Mouse (Mus musculus) midbrain, postnatal 0 days (tissue): ENCODE data around the gene Trex2. TPM values are rescaled to one million over a fixed set of nuclear protein-coding genes. Genes with fewer than 3 reads are reported as not detected.
A peak's percentile ranks its signal among the peaks of the same experiment; 100 is the strongest.

Experiments used
- ATAC-seq: fragments of 200-750 bp; cut with Nextera tagmentation; 2 replicates; pipeline ENCODE4 v1.8.0; 2017; ENCODE audit warnings: moderate number of reproducible peaks, mild to moderate bottlenecking, moderate TSS enrichment, moderate library complexity; ENCODE audit not compliant: low FRiP score
- DNase-seq: peaks from one replicate; pipeline ENCODE4 v3.0.0-alpha.2; 2015; ENCODE audit warnings: low spot score
- H3K27ac ChIP-seq: fragments of 300-500 bp; sonication (generic); 2 replicates; pipeline ENCODE4 v1.5.1; 2014; ENCODE audit warnings: low read depth, mild to moderate bottlenecking, low read length, mixed read lengths
- H3K27me3 ChIP-seq: fragments of 300-500 bp; sonication (generic); 2 replicates; pipeline ENCODE4 v1.6.1; 2014; ENCODE audit warnings: low read length, control low read depth, mixed read lengths; ENCODE audit not compliant: insufficient read depth
- H3K36me3 ChIP-seq: fragments of 300-500 bp; sonication (generic); 2 replicates; pipeline ENCODE4 v1.6.1; 2014; ENCODE audit warnings: low read length, control low read depth, mixed read lengths; ENCODE audit not compliant: insufficient read depth
- H3K4me1 ChIP-seq: fragments of 300-500 bp; sonication (generic); 2 replicates; pipeline ENCODE4 v1.6.1; 2014; ENCODE audit warnings: mild to moderate bottlenecking, control low read depth, antibody characterized with exemption, low read length, mixed read lengths; ENCODE audit not compliant: insufficient read depth
- H3K4me2 ChIP-seq: fragments of 300-500 bp; sonication (generic); 2 replicates; pipeline ENCODE4 v1.6.1; 2014; ENCODE audit warnings: low read depth, mild to moderate bottlenecking, low read length, mixed read lengths; ENCODE audit not compliant: poor library complexity, severe bottlenecking
- H3K4me3 ChIP-seq: fragments of 300-500 bp; sonication (generic); 2 replicates; pipeline ENCODE4 v1.5.1; 2014; ENCODE audit warnings: low read depth, mild to moderate bottlenecking, low read length, moderate library complexity
- H3K9ac ChIP-seq: fragments of 300-500 bp; sonication (generic); replicated peaks from 2 replicates; pipeline ENCODE4 v1.6.1; 2014; ENCODE audit warnings: mild to moderate bottlenecking, low read length, moderate library complexity, mixed read lengths; ENCODE audit not compliant: poor library complexity, severe bottlenecking
- H3K9me3 ChIP-seq: fragments of 300-500 bp; sonication (generic); 2 replicates; pipeline ENCODE4 v1.6.1; 2016; ENCODE audit warnings: low read length, control low read depth
- CTCF ChIP-seq: IDR thresholded peaks from 2 replicates; pipeline ENCODE4 v1.5.1; 2016; ENCODE audit warnings: antibody characterized with exemption, mild to moderate bottlenecking
- WGBS: fragments of 180-500 bp; shearing (Covaris S2); extraction: QIAGEN DNeasy Blood & Tissue Kit; methylation state at CpG from one replicate; pipeline ENCODE4 v1.1.7; 2014; 5-methylcytosine and 5-hydroxymethylcytosine counted together
- polyA plus RNA-seq: library from polyadenylated mRNA; unstranded; fragments of >200 nt; fragmentation: Nextera tagmentation; extraction: Ambion mirVana; gene quantifications from 2 replicates; pipeline ENCODE4 v1.2.1, GENCODE M21; 2015
- total RNA-seq: library from RNA; depleted of rRNA; stranded (reverse); fragments of >200 nt; gene quantifications from 2 replicates; pipeline ENCODE4 v1.2.3, GENCODE M21; 2014

Trex2 gene
- total and polyA plus RNA-seq, 2 experiments from 2014 or later: 1.3 TPM; not detected in 1

DNA sequence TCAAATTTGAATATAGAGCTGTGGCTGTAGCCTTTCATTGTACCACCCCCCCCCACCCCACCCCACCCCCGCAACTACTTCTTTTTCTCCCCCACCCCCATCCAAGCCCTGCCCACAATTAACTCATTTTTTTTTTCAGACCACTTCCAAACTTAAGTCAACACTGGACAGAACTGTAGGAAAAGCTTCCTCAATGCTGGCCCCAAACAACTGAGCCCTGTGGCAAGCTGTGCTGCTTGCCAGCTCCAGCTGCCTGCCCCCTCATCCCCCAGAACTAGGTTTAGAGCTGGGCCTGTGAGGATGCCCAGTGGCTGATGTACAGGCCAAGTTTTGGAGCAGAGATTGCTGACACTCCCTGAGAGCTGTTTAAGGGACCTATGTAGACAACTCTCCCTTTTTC, 33.6 kb upstream of the Trex2 start:
- ATAC-seq (no peak), DNase-seq (no peak)
- H3K27me3 ChIP-seq: no peaks in the 10 kb centered on the region
- H3K9me3 ChIP-seq: no peaks in the 10 kb centered on the region
- H3K36me3 ChIP-seq: no peaks in the 10 kb centered on the region
- no peak for TF ChIP-seq CTCF
- H3K4me2 ChIP-seq: no peak overlapping the region
- no peaks in the 10 kb centered on the region for H3K4me1 ChIP-seq
- H3K4me3 ChIP-seq: no peak overlapping the region
- H3K27ac ChIP-seq: no peak overlapping the region
- no peak overlapping the region for H3K9ac ChIP-seq
- WGBS: 38% methylated on average over 1 of the region's 1 CpGs

DNA sequence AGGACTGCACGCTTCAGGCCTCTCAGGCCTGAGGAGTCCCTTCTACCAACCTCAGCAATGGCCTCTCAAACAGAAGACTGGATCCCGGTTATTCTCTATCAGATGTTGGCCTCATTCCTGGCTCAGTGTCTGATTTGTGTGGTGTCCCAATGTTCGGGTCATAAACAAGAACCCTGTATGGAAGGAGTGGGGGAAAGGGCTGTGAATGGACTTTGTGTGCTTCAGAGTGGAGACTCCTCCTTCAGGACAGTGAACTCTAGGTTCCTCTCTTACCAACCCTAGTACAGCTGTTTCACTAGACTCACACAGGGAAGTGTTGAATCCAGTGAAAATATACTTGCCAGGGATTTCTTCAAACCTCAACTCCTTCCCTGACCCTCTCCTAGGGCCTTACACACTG, 33.2 kb upstream of the Trex2 start:
- Histone ChIP-seq H3K4me3 (no peak overlapping the region), H3K4me2 (no peak overlapping the region), H3K27ac (no peak overlapping the region), H3K9me3 (no peaks in the 10 kb centered on the region), H3K27me3 (no peaks in the 10 kb centered on the region), H3K4me1 (no peaks in the 10 kb centered on the region), H3K36me3 (no peaks in the 10 kb centered on the region), H3K9ac (no peak overlapping the region)
- TF ChIP-seq CTCF: no peak
- no peak for ATAC-seq
- DNase-seq: no peak
- whole genome bisulfite sequencing: 79% methylated on average over 3 of the region's 3 CpGs

DNA sequence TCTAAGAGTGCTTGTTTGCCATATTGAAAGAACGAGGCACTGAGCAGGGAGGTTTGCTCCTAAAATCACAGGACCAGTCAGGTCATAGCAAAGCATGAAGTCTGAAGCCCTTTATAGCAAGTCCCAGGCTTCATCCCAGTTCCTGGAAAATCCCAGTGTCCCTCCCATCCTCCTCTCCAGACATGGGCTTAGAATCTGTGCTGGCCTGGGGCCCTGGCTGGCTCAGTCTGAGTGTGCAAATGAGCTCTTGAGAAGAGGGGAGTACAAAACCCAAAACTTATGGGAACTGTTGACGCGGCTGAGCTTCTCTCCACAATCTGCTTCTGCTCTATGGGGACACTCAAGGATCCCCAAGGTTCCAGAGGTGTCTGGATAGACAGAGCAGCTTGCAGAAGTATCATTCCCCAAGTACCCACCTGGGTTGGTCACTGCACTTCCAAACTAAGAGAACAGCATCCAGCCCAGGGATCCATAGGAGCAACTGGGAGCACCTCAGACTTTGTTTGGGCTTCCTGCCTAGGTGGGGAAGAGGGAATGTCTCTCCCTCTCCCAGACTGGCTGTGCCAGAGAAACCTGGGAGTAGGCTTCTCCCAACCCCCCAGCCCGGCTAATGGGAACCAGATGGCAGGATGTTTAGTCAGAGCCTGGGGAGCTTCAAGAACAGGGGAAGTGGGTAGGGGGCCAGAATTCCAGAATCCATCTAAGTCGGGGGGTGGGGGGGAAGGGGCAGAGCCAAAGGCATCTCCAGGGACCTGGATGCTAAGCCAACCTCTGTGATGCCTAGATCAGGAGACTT, 32.5 kb upstream of the Trex2 start:
- H3K27ac ChIP-seq: no peak overlapping the region
- H3K4me1 ChIP-seq: no peaks in the 10 kb centered on the region
- H3K9me3 ChIP-seq: no peaks in the 10 kb centered on the region
- WGBS: 58% methylated on average over 5 of the region's 5 CpGs
- H3K9ac ChIP-seq: no peak overlapping the region
- ATAC-seq: no peak
- TF ChIP-seq CTCF: no peak
- H3K4me3 ChIP-seq: no peak overlapping the region
- no peak for DNase-seq
- H3K4me2 ChIP-seq: no peak overlapping the region
- H3K36me3 ChIP-seq: no peaks in the 10 kb centered on the region
- no peaks in the 10 kb centered on the region for H3K27me3 ChIP-seq

- H3K27ac ChIP-seq: no peak overlapping the region
- H3K4me3 ChIP-seq: no peak overlapping the region
- peak; percentile 41 for DNase-seq
- H3K9me3 ChIP-seq: no peaks in the 10 kb centered on the region
- 61% methylated on average over 9 of the region's 9 CpGs for WGBS
- no peak; the same call in 1 of the 2 replicates for ATAC-seq
- H3K4me1 ChIP-seq: no peaks in the 10 kb centered on the region
- no peak overlapping the region for H3K4me2 ChIP-seq
- no peaks in the 10 kb centered on the region for H3K36me3 ChIP-seq
- no peaks in the 10 kb centered on the region for H3K27me3 ChIP-seq
- no peak overlapping the region for H3K9ac ChIP-seq
- no peak for TF ChIP-seq CTCF
These were observed 30.5 kb upstream of the Trex2 start for GRCm38 (mm10) chrX:73465483-73466186.

DNA sequence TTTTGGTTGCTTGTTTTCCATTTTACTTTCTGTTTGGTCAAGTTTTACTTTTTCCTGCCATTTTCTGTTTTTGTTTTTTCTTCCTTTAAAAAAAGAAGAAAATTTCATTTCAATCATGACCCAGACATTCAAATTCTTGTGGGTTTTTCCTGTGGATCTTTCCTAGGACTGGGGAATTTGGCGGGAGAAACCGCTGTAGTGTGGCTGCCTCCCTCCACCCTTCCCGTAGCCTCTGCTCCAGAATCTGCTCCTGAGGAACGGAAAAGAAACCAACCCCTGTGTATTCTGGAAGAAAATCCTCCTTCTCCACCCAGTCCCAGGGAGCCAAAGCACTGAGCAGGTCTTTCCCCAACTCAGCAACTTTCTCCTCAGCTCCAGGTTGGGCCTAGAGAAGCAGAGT, 25.6 kb upstream of the Trex2 start:
- no peak for ATAC-seq
- DNase-seq: no peak
- no peak for TF ChIP-seq CTCF
- H3K4me3 ChIP-seq: no peak overlapping the region
- H3K9ac ChIP-seq: no peak overlapping the region
- H3K4me2 ChIP-seq: no peak overlapping the region
- no peaks in the 10 kb centered on the region for H3K36me3 ChIP-seq
- 79% methylated on average over 4 of the region's 4 CpGs for WGBS
- no peak overlapping the region for H3K27ac ChIP-seq
- no peaks in the 10 kb centered on the region for H3K27me3 ChIP-seq
- no peaks in the 10 kb centered on the region for H3K4me1 ChIP-seq
- no peaks in the 10 kb centered on the region for H3K9me3 ChIP-seq

DNA sequence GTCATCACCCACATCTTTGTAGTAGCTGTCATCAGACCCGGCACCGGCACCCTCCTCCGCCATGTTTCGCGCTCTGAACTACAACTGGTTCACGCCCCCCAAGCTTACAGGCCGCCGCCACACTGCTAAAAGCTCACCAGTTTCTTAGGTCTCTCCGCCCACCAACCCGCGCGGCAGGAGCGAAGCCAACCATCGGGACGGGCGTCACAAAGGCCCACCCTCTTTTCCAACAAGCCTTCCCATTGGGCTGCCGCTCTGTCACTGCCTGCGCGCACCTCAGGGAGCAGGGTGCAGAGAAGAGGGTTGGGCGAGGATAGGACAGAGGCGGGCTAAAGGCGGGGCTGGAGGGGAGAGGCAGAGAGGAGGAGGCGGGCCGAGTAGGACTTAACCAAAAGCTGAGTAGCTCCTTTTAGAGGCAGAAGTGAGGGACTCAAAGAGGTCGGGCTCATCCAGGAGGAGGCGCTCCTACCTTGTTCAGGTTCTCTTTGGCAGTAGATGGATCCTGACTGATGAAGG, 23.8 kb upstream of the Trex2 start, which contains the start of gene Haus7:
TSS of gene Haus7 (minus strand) at position 168 of the 516 bp plus-strand sequence.
- ATAC-seq (peak; percentile 100), DNase-seq (peak; percentile 96)
- H3K4me1 ChIP-seq: no peaks in the 10 kb centered on the region
- peak within 1 kb of the TSS; percentile 46; the same call in 1 of the 2 replicates for H3K9ac ChIP-seq
- no peaks in the 10 kb centered on the region for H3K9me3 ChIP-seq
- peak; percentile 70 for TF ChIP-seq CTCF
- H3K4me2 ChIP-seq: peak within 1 kb of the TSS; percentile 56
- H3K27me3 ChIP-seq: no peaks in the 10 kb centered on the region
- no peaks in the 10 kb centered on the region for H3K36me3 ChIP-seq
- 20% methylated on average over 25 of the region's 26 CpGs for WGBS
- peak within 1 kb of the TSS; percentile 52 for H3K4me3 ChIP-seq
- no peak within 1 kb of the TSS for H3K27ac ChIP-seq
